Mouse (Mus musculus) cerebellum, adult 2 months (tissue): ENCODE data around the gene Mrps35. TPM values are rescaled to one million over a fixed set of nuclear protein-coding genes. Genes with fewer than 3 reads are reported as not detected.

ENCODE experiments used
- DNase-seq, 2 experiments: peaks; one replicate each; pipeline ENCODE4 v3.0.0; 2021
- H3K27ac ChIP-seq: fragments of 200-500 bp; 2 replicates; pipeline ENCODE4 v1.5.1; 2012; ENCODE audit warnings: low read length, control low read depth, inconsistent platforms; ENCODE audit not compliant: insufficient read depth
- H3K27me3 ChIP-seq: fragments of 200-500 bp; 2 replicates; pipeline ENCODE4 v1.6.1; 2012; ENCODE audit warnings: inconsistent platforms, mild to moderate bottlenecking, low read length, moderate library complexity; ENCODE audit not compliant: control insufficient read depth, insufficient read depth
- H3K4me1 ChIP-seq: fragments of 200-500 bp; 2 replicates; pipeline ENCODE4 v1.6.1; 2011; ENCODE audit warnings: low read length; ENCODE audit not compliant: control insufficient read depth, insufficient read depth
- H3K4me3 ChIP-seq: fragments of 200-500 bp; replicated peaks from 2 replicates; pipeline ENCODE3; 2011; ENCODE audit warnings: mild to moderate bottlenecking, low read depth, low read length, control low read depth; ENCODE audit not compliant: insufficient read depth
- CTCF ChIP-seq: fragments of 200-500 bp; IDR thresholded peaks from 2 replicates; pipeline ENCODE4 v1.5.1; 2011; ENCODE audit warnings: low read depth, mild to moderate bottlenecking, control low read depth, low read length, moderate library complexity, borderline replicate concordance; ENCODE audit not compliant: insufficient read depth
- POLR2A ChIP-seq: fragments of 200-500 bp; IDR thresholded peaks from 2 replicates; pipeline ENCODE4 v1.6.1; 2011; ENCODE audit warnings: low read length, control low read depth, borderline replicate concordance; ENCODE audit not compliant: insufficient read depth
- WGBS: fragments of 180-500 bp; shearing (Covaris S2); methylation state at CpG from one replicate; pipeline ENCODE4 v1.1.7; 2018; 5-methylcytosine and 5-hydroxymethylcytosine counted together
- polyA plus RNA-seq: library from polyadenylated mRNA; depleted of rRNA; stranded (reverse); fragments of >200 nt; gene quantifications from 2 replicates; pipeline ENCODE4 v1.2.3, GENCODE M21; 2012

The Mrps35 gene
- polyA plus RNA-seq, 1 experiment: 41.9 TPM

DNA sequence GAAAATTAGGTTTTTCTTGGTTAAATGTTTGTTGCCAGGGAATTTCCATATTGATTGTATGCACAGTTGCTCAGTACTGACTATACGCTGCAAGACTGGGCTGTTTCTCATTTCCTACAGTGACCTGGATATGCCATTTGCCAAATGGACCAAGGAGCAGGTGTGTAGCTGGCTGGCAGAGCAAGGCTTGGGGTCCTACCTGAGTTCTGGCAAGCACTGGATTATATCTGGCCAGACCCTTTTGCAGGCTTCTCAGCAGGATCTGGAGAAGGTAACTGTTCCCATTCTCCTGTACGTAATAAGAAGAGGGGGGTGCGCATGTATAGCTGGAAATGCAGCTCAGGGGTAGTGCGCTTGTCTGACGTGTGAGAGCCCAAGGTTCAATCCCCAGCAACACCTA, 21.4 kb upstream of the Mrps35 start:
- no peak overlapping the region for H3K27ac ChIP-seq
- H3K27me3 ChIP-seq: no peaks in the 10 kb centered on the region
- H3K4me3 ChIP-seq: no peak overlapping the region
- H3K4me1 ChIP-seq: peaks cover 7% of the 10 kb centered on the region
- WGBS: 48% methylated on average over 5 of the region's 5 CpGs
- no peak for TF ChIP-seq CTCF
- no peak for TF ChIP-seq POLR2A
- peak; percentile 39 to 59 for DNase-seq

GRCm38 (mm10) chr6:147022375-147023132, 20.0 kb upstream of the Mrps35 start:
- H3K4me1 ChIP-seq: peaks cover 7% of the 10 kb centered on the region
- no peak for DNase-seq
- no peak overlapping the region for H3K4me3 ChIP-seq
- no peak for TF ChIP-seq CTCF
- no peak for TF ChIP-seq POLR2A
- H3K27ac ChIP-seq: no peak overlapping the region
- WGBS: 56% methylated on average over 16 of the region's 16 CpGs
- H3K27me3 ChIP-seq: no peaks in the 10 kb centered on the region

- TF ChIP-seq POLR2A (no peak), CTCF (no peak)
- no peak for DNase-seq
- H3K4me3 ChIP-seq: no peak overlapping the region
Observed at GRCm38 (mm10) chr6:147023133-147023395, 19.5 kb upstream of the Mrps35 start.

DNA sequence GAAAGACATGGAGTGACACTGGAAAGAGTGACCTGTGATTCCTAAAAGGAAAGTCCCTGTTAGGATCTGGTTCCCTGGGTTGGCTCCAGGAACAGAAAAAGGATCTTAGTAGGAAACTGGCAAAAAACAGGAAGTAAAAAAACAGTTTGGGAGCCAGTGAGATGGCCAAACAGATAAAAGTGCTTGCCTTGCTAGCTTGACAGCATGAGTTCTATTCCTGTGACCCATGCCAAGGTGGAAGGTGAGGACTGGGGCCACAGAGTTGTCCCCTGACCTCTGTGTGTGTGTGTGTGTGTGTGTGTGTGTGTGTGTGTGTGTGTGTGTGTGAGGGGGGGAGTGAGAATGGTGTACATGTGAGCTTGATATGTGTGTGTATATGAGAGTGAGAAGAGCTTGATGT, 19.0 kb upstream of the Mrps35 start:
- H3K4me3 ChIP-seq: no peak overlapping the region
- DNase-seq: no peak
- H3K27me3 ChIP-seq: no peaks in the 10 kb centered on the region

More at GRCm38 (mm10) chr6:147023133-147023395, 19.5 kb upstream of the Mrps35 start:
- 31% methylated on average over 2 of the region's 2 CpGs for WGBS
- Histone ChIP-seq H3K4me1 (peaks cover 7% of the 10 kb centered on the region), H3K27ac (no peak overlapping the region), H3K27me3 (no peaks in the 10 kb centered on the region)

GRCm38 (mm10) chr6:147024761-147025160, 17.8 kb upstream of the Mrps35 start:
- 97% methylated on average over 3 of the region's 3 CpGs for WGBS
- TF ChIP-seq POLR2A (no peak), CTCF (no peak)
- Histone ChIP-seq H3K27ac (no peak overlapping the region), H3K4me1 (peaks cover 10% of the 10 kb centered on the region), H3K27me3 (no peaks in the 10 kb centered on the region), H3K4me3 (no peak overlapping the region)
- DNase-seq: no peak

More for the DNA sequence above, 19.0 kb upstream of the Mrps35 start:
- peaks cover 7% of the 10 kb centered on the region for H3K4me1 ChIP-seq
- TF ChIP-seq CTCF: no peak
- TF ChIP-seq POLR2A: no peak
- no peak overlapping the region for H3K27ac ChIP-seq

GRCm38 (mm10) chr6:147028396-147028795, 14.2 kb upstream of the Mrps35 start:
- no peak for DNase-seq
- H3K4me1 ChIP-seq: peaks cover 21% of the 10 kb centered on the region
- no peak for TF ChIP-seq CTCF
- TF ChIP-seq POLR2A: no peak
- H3K27me3 ChIP-seq: no peaks in the 10 kb centered on the region
- H3K27ac ChIP-seq: no peak overlapping the region
- H3K4me3 ChIP-seq: no peak overlapping the region
- 74% methylated on average over 2 of the region's 2 CpGs for WGBS

DNA sequence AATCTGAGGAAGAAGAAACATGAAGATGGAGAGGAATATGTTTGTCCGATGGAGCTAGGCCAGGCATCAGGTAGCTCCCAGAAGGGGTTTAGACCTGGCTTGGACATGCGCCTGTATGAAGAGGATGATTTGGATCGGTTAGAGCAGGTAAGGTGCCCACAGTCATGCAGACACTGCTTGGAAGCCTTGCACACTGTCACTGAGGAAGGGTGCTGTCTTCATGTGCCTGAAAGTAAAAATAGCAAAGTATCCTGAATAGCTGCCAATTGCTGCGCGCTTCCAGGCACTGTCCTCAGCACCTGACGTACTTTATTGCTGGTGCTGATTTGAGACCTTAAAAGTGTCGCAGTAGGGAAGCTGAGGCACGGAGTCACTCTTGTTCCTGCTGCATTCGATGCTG, 13.0 kb upstream of the Mrps35 start:
- WGBS: 13% methylated on average over 9 of the region's 9 CpGs
- peak; percentile 72 to 79 for DNase-seq
- H3K27me3 ChIP-seq: no peaks in the 10 kb centered on the region
- peaks cover 20% of the 10 kb centered on the region for H3K4me1 ChIP-seq
- peak overlapping the region; percentile 58 for H3K27ac ChIP-seq
- peak overlapping the region; percentile 42 for H3K4me3 ChIP-seq
- no peak for TF ChIP-seq POLR2A
- TF ChIP-seq CTCF: no peak

- Histone ChIP-seq H3K4me1 (peaks cover 20% of the 10 kb centered on the region), H3K27me3 (no peaks in the 10 kb centered on the region), H3K4me3 (peak overlapping the region; percentile 42), H3K27ac (peak overlapping the region; percentile 58)
- peak; percentile 77 to 81 for DNase-seq
- 11% methylated on average over 15 of the region's 15 CpGs for WGBS
- TF ChIP-seq POLR2A: no peak
Observed at GRCm38 (mm10) chr6:147030096-147030885, 12.3 kb upstream of the Mrps35 start.
